Mouse (Mus musculus) right cerebral cortex, postnatal 14 days (tissue): ENCODE data around the gene Olfr974.
"Not testable (repeated sequence)": the region's sequence is repeated elsewhere in the genome, so short reads cannot be mapped to it uniquely, and the experiment has no call there.

Source experiments
- DNase-seq: peaks from one replicate; pipeline ENCODE4 v3.0.0; 2022

The Olfr974 gene

DNA sequence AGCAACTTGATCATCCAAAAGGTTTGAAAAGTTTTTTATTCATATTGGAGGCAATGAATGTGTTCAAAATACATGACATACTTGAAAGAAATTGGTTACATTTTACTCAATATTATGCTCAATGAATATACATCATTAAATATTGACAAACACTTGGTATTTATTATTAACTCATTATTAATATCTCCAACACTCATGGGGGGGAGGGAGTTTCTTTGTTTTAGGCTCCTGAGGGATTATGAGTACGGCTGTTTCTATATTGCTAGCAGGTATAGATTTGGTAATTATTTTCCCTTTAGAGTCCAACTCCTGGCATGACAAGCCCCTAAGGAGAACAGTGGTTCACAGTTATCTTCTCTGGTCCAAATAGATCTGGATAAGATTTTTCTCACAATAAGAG lies at the start of gene Olfr974:
Gene Olfr974 (plus strand): TSS at position 301 of the 400 bp plus-strand sequence.
- DNase-seq = no peak

DNA sequence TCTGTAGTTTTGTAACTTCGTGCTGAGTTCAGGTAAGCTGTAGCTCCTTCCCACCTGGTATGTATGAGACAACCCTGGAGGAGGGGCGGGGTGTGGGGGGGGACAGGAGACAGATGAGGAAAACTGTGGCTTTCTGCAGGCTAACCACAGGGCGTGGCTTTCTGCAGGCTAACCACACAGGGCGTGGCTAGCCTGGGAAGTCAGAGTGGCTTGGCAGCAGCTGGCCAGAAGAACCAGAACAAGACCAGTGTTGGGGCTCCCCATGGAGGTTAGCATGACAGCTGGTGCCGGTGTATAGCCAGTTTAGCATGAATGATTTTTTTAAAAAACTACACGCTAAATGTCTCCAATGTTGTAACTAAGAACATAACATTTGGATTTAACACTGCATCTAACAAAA lies 32.2 kb upstream of the Olfr974 start:
- DNase-seq = no peak

DNA sequence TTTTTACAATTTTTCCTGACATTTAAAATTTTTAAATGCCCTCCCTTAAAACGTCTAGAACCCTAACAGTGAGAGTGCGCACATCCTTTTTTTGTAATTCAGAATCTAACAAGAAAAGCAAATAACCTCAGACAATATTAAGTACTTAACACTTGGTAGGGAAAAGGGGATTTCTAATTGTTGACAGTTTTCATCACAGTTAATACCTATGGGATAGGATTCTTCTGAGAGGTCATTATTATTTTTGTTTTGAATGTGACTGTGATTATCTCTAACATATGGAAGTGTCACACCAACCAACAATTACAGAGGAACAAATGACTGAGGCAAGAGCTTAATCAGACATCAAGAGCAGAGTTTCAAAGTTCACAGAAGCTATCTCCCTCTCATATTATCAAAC lies 30.3 kb upstream of the Olfr974 start, which contains the start of gene Olfr229:
Gene Olfr229 (plus strand): TSS at position 301 of the 400 bp plus-strand sequence.
- DNase-seq = no peak

DNA sequence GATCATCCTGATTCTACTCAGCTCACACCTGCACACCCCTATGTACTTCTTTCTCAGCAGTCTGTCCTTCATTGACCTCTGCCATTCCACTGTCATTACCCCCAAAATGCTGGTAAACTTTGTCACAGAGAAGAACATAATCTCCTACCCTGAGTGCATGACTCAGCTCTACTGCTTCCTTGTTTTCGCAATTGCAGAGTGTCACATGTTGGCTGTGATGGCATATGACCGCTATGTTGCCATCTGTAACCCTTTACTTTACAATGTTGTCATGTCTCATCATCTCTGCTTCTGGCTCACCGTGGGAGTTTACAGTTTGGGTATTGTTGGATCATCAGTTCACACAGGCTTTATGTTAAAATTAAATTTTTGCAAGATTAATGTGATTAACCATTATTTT lies 27.4 kb upstream of the Olfr974 start:
- no peak for DNase-seq

DNA sequence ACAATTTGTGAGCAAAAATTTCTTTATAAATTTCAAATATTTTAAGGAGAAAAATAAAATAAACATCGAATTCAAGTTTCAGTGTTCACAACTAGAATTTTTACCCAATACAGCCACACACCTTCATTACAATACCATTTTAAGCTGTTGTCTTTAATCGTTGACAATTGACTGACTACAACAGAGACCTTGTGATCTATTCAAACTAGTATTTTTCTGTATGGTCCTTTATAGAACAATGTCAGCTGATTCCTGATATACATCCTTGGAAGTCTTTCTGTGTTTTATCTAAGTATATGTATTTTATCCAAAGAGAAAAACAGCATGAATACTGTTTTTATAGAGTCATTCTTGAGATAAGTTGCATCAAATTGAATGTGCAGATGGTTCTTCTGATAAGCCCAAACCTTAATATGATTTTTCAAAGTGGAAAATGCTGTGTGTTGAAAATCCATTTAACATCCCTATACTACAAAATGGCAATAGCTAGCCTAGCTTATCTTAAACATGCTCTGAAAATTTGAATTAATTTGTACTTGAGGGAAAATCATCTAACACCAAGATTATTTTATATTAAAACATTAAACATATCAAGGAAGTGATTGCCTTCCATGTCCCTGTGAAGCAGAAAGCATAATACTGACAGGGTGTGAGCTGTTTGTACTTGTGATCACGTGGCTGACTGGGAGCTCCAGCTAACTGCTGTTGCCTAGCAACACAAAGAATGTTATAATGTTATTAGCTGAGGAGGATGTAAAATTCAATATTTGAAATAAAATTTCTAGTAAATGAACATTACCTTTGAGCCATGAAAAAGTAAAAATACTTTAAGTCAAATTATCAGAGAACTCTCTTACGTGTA lies 9.1 kb upstream of the Olfr974 start:
- not testable (repeated sequence) for DNase-seq

DNA sequence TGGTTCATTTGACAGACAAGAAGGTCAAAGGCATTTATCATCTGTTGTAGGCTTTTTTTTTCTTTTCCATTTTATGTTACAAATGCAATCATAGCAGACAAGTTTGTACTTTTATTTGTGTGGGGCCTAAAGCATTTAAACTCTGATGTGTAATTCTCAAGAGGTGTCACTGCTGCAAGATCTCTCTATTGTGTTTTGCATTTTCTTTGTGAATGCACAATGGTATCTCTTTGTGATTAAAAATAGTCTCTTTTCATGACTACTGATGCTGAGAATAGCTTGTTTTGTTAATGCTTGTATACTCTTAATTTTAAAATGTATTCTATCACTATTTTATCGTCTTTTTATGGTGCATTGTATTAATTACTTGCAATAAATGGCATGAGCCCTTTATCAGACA lies 8.5 kb upstream of the Olfr974 start:
- not testable (repeated sequence) for DNase-seq

DNA sequence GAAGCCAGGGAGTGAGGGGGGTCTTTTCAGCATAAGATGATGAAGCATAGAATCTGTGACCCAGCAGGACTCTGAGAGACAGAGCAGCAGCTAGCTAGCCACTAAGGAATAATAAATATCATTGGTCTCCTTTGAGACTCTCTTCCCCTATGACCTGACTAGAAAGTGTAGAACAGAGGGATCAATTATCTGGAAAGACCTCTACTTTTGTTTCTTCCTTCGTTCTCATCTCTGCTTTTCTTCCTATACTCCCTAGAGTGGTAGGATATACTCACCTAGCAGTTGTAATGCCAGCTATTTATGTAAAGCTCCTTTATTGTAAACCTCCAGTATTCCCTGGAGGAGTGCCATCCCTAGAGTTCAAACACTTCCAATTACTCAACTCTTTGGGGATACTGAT lies 14.6 kb downstream of the Olfr974 start, which contains the start of gene Olfr975:
Gene Olfr975 (minus strand): TSS at position 101 of the 400 bp plus-strand sequence.
- no peak for DNase-seq

DNA sequence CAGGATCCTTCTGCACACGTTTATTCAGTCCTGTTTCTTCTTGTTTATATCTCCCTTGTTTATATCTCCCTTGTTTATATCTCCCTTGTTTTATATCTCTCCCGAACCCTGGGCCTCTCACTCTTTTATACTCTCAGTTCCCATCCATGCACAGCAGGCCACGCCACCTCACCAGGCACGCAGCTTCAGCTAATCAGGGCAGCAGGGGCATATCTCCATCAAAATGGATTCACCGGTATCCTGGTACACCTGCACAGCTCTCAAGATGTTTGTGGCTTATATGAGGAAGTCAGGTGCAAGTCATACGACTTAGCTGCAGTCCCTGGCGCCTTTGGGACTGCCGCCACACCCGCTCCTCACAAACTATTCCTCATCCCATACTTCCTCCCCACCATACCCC lies 23.7 kb downstream of the Olfr974 start, which contains the start of gene Olfr976:
Gene Olfr976 (minus strand): TSS at position 101 of the 400 bp plus-strand sequence.
- DNase-seq = not testable (repeated sequence)

DNA sequence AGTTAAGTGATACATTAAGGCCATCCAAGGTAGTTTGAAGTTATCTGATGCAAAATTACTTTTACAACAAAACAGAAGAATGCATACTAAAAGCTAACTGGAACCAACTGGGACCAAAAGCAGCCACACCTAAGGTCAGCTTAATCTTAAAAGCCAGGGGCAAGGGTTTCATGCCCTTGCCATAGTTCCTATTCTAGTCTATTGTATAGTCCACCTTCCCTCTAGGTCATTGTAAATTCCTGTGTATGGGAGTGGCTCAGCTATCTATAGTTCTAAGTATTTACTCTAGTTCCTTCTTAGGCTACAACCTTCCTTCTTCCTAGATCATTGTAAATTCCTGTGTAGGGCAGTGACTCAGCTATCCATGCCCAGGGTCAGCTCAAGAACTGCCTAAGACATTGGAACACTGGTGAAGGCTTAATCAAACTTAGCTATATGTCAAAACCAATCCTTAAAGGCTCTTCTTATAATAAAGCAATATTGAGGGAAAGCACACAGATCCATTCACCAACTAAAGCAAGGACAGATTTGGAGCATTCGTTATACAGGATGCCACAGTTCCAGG lies 39.4 kb downstream of the Olfr974 start:
- DNase-seq = not testable (repeated sequence)

DNA sequence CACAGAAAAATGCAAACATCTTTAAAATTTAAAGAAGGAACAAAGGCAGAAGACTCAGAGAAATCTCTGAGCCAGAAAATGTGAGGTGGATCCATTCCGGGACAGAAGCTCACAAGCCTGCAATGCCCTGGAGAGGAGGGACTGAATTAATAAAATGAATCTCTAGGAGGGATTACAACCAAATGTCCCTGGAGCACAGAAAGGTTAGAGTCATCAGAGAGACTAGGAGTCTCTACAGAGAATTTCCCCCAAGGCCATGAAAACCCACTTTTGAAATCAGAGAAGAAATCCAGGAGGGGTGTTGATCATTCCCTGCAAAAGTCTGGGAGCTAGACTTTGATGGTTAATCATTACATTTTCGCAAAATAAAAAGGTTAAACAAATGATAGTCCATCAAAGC lies 54.5 kb downstream of the Olfr974 start, which contains the start of gene Olfr978:
Gene Olfr978 (plus strand): TSS at position 301 of the 400 bp plus-strand sequence.
- no peak for DNase-seq
